Mouse (Mus musculus): ENCODE data around the gene Lrch1. TPM values are rescaled to one million over a fixed set of nuclear protein-coding genes. Genes with fewer than 3 reads are reported as not detected.

Lrch1 gene
- total RNA-seq, 2 experiments from 2014 or later = 4.4 to 6.1 TPM

DNA sequence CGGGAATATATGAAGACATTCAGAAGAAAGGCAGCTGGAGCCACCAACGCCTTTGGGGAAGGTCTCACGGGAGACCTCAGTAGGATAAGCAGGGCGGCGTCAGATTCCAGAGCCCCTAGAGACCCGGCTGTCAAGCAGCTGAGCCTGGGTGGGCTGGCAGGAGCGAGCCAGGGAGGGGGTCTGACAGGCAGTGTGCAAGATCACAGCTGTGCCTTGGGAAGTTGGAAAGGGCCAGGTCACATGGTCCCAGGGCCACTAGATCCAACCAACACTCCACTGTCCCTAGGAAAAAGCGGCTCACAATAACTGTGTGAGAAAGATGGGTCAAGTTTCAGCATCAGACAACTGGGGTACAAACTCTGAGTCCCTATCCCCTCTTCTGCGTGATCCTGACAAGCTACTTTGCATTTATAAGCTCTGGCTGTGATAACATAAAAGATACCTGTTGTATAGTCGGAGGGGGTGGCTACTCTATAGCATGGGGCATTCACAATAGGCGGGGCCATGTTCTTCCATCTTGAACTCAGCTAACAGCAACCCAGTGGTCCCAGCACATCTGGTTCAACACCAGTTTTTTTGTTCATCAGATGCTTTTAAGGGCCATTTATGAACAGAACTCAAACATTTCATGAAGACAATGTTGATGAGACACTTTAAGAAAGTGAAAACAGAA, 20.6 kb downstream of the Lrch1 start:
- ATAC-seq (replicated peaks; ENCODE audit: low FRiP score, poor library complexity, severe bottlenecking) = no peak

DNA sequence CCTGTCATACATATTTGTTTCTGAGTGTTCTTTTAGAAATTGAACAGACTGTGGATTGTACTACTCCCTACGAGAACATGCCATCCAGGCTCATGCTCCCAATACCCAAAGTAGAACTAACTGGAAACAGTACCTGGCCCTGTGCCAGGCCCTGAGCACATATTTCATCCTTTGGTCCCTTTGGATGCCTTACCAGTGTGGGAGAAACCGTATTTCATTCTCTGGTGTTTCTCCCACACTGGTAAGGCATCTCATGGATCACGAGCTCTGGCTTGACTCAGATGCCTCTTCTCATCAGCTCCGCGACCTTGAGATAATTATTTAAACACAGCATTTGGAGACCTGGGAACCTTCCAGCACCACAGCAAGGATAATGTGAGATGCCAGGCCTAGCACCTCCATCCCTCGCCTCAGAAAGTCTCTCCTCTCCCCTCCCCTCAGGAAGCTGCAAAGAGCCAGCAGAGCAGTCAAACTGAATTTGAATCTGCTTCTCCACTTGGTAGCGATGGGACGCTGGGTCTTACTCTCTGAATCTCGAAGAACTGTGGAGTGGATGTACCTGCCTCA, 21.6 kb downstream of the Lrch1 start:
- no peak for ATAC-seq (replicated peaks; ENCODE audit: low FRiP score, poor library complexity, severe bottlenecking)

DNA sequence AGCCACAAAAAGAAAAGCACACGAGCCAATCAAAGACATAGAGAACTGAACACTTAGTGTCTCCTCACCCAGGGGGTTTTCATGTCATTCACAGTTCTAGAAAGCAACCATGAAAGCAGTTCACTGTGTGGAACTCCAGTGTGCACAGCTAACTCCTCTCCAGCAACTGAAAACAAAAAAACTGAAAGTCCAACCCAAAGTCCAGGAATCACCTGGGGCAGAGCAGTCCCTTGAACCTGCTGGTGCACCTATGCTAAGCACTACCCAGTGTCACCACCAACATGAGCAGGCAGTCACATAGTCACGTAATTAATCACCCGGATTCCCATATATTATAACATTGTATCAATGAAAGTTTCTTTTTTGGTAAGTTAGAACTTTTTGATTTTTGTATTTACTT, 23.2 kb downstream of the Lrch1 start:
- no peak for ATAC-seq (replicated peaks; ENCODE audit: low FRiP score, poor library complexity, severe bottlenecking)

DNA sequence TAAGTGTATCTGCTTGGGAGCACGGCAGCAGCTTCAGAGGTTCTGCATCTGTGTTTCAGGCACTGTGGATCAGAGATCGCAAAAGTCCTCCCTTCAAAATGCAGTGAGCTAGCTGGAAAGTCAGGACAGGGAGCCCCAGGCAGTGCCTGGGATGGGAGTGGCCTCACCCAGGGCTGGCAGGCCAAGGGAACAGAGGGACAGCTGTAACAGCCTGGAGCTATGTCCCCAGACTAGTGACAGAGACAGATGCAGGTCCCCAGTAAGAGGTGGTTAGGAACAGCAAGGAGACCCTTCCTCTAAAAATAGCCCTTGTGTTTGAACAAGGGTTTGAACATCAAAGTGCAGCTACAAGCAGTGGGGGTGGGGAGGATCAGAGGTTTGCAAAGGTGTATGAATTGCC, 23.6 kb downstream of the Lrch1 start:
- no peak for ATAC-seq (replicated peaks; ENCODE audit: low FRiP score, poor library complexity, severe bottlenecking)

DNA sequence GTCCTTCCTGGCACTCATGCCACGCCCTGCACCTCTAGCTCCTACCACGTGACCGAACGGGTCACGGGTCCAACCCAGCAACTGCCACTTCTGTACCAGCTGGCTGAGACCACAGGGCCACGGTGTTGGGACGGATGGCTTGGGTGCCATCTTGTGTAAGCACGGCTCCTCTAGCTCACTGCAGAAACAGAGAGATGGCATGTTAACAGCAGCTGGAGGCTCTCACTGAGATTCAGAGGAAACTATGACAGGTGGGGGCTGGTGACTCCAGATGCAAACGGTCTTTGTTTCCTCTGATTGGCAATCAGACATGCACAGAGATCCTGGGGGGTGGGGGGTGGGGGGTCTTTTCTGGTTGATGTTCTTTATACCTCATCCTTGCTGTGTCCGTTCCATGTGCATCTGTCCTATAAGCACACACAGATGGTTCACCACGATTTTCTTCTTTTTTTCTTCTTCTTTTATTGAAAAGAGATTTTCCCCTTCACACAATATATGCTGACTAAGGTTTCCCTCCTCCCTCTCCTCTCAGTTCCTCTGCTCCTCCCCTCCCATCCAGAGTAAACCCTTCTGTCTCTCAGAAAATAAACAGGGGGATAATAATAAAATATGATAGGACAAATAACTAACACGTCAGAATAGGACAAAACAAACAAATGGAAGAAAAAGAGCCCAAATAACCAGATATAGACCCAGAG, 25.5 kb downstream of the Lrch1 start:
- ATAC-seq (replicated peaks; ENCODE audit: low FRiP score, poor library complexity, severe bottlenecking) = no peak

DNA sequence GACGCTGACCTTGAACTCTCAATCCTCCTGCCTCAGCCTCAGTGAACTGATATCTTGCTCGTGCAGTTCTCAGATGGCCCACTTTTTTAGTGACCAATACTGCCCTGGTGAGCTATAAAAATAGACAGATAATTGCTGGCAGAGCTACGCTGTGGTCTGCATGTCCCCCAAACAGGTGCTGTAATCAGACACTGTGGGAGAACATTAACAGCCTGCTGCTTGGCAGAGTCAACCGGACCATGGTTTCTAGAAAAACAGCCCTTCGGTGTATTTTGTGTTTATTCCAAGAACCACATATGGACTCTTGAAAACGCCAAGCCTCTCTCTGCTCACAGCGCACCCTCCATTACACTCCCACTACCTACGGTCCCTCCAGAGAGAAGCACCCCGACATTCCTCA, 26.2 kb downstream of the Lrch1 start:
- ATAC-seq (replicated peaks; ENCODE audit: low FRiP score, poor library complexity, severe bottlenecking) = no peak

DNA sequence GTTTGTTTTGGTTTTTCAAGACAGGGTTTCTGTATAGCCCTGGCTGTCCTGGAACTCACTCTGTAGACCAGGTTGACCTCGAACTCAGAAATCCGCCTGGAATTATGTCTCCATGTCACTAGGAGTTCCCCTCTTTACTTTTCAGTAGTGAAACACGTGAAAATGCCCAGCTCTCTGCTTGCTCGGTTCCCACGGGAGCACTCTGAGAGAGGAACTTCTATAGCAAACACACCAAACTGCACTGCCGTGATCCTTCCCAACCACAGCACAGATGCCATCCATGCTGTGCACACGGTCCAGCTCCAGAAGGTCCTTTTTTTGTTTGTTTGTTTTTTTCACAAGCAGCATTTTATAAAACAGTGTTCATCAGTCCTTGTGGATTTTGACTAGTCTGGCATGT, 28.5 kb downstream of the Lrch1 start:
- no peak for ATAC-seq (replicated peaks; ENCODE audit: low FRiP score, poor library complexity, severe bottlenecking)

DNA sequence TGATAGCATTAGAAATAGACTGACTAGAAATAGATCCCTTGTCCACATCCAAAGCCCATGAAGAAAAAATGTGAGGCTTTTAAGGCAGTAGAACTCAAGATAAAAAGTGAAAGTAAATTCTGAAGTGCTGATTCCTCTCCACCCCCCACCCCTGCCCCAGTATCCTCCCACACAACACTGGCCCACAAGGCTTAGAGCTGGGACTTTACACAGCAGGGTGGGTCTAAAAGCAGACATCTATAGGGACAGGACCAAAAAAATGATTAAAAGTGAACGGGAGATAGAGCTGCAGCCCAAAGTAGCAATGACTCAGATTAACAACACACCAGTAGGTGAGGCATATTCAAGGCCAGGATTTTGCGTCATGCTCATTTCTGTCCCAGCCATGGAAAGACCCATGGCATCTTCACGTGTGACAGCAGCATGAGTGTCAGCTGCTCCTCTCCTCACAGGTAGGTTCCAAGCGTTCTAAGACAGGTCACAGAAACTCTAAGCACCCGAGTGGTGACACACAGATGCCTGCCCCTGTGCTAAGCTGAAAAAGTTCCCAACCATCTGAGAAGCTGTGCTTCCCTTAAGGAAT, 29.1 kb downstream of the Lrch1 start:
- no peak for ATAC-seq (replicated peaks; ENCODE audit: low FRiP score, poor library complexity, severe bottlenecking)

DNA sequence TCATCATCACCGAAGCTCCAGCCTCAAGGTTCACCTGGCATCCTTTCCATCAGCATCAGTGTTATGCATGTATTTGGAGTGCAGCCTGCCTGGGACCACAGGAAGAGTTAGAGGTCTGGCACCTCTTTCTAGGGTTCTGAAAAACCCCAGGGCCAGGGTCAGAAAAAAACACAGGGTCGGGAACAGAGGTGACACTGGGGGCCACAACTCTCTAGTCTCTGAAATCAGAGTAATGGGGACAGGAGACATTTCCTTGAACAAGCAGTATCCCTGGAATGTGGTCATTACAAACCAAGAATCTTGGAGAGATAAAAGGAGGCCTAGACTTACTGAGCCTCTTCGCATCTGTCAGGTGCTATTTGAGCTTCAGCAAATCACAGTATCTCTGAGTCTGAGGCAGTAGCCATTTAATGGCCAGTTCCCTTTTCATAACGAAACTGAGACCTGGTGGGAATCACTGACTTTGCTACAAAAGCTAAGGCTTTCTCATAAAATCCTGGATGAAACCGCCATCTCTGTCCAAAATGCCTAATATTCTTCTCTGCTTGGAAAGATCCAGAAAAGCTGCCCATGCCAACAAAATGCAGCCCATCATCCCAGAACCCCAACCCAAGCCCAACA, 30.1 kb downstream of the Lrch1 start:
- ATAC-seq (replicated peaks; ENCODE audit: low FRiP score, poor library complexity, severe bottlenecking) = no peak

DNA sequence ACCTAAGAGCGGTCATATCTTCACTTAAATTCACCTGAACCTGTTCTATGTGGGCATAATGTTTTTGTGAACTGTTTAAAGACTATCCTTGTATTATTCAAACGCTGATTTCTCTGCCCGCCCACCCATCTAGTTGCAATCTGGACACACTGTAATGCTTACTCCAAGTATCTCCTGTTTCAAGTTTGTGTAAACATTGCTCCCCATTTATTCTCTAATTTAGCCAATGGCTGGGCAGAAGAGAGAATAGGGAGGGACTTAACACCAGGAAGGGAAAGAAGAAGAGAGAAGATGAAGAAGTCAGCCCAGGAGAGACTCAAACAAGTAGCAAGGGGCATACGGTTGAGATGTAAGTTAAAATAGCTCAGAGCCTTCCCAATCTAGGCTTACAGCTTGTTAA, 31.0 kb downstream of the Lrch1 start:
- ATAC-seq (replicated peaks; ENCODE audit: low FRiP score, poor library complexity, severe bottlenecking) = no peak

DNA sequence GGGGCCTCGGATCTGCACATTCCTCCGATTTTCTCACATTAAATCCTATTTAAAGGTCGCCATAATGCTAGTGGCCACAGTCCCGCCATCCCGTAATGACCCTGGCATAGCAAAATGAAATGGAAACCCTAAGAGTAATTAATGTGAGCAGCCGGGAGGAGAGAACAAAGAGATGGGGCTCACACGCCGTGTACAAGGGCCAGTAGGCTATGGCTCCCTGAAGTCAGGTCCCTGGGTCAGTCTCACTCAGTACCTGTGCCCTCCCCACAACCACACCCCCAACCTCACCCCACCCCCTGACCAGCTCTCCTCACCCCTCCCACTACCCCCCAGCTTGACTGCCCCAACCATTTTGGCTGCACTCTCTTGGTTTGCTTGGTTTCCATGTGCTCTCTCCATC, 31.6 kb downstream of the Lrch1 start:
- no peak for ATAC-seq (replicated peaks; ENCODE audit: low FRiP score, poor library complexity, severe bottlenecking)

DNA sequence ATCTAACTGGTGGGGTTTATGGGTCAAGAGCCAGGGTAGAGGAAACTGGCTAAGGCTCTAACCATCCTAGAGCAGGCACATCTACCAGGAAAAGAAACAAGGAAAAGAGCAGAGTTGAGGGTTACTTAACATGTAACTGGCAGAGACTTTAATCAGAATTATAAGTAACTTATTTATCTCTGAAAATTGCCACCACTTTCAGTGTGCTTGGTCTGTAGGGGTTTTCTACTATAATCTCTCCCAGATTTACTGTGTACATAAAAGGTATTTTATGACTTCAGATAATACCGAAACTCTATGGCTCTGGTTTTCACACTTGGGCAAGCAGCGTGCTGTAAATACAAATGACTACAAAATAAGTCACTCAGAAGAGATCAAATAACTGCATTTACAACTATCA, 32.0 kb downstream of the Lrch1 start:
- no peak for ATAC-seq (replicated peaks; ENCODE audit: low FRiP score, poor library complexity, severe bottlenecking)

DNA sequence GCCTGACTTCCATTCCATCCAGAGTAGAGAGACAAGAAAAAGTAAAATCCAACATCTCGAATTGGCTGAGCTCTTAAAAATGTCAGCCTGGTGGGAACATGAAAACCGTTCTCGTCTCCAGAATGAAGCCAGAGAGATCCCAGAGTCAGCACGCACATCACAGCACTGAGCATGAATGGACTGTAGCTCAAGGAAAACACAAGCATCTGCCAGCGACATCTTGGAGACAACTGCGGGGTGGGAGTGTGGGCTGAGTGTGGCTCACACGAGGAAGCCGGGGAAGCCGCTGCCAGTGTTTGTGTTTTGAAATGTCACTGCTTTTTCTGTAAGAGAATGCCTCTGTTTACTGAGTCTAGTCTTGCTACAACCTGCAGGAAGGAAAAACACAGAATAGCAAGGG, 32.7 kb downstream of the Lrch1 start:
- ATAC-seq (replicated peaks; ENCODE audit: low FRiP score, poor library complexity, severe bottlenecking) = no peak

DNA sequence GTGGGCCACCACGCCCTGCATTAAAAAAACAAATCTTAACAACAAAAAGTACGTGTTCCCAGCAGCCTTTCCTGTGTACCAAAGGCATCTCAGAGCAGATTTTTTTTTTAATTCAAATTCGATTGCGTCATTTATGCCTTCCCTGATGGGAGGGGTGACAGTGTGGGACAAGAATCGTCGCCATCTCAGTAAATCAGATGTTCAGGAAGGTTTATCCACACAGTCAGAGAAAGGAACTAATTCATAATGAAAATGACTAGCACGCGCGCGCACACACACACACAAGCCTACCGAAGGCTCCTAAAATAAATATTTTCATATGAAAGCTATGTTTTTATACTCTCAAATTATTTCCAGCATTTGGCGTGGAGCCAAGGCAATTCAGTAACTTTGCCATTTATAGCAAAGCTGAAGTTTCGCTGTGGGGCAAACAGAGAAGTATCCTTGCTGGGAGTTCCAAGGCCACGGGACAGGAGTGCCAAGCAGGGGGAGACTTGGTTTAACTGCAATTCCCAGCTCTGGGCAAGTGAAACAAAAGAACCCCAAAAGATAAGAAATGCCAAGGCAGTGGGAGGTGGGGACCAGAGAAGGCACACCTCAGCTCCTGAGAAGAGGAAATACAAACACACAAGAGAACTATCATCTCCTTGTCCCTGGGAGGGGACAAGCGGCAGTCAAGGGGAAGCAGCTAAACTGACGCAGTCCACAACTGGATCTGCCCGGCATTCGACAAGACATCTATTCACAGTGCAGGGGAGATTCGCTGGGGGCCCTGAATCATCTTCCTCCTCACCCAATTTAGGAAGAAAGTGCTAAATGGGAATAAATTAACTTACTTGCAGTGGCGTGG, 34.1 kb downstream of the Lrch1 start:
- no peak for ATAC-seq (replicated peaks; ENCODE audit: low FRiP score, poor library complexity, severe bottlenecking)

DNA sequence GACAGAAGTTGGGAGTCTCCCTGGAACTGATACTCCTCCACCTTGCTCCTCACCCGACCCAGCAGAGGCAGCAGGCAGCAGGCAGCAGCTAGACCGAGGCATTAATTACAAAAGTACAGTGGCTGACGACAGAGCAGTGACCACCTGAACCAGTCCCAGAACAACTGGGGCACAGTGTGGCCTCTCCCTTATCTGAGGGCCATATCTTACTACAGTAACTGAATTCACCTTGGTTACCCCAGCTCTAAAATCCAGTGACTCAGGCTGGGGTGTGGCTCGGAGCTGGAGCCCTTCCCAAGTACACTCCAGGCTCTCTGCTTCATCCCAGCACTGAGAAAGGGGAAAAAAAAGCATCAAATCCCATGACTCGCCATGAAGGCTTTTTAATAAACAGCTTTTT, 37.3 kb downstream of the Lrch1 start:
- ATAC-seq (replicated peaks; ENCODE audit: low FRiP score, poor library complexity, severe bottlenecking) = no peak

DNA sequence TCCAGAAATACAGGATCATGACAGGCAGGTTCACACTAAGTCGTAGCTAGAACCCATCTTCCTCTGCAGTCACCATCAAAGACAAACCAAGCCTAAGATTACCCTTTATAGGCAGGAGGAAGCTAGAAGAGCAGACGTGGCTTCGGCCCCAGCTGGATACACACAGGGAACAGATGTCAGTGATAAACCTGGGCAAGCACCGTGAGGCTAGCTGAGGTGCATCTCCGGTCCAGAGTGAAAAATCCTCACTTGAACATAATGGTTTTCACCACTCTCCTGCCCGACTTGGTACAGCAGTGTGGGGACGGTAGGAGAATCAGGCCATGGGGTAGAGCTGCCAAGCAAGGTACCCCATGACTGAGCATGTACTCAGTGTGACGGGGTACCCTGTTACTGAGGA, 38.7 kb downstream of the Lrch1 start:
- no peak for ATAC-seq (replicated peaks; ENCODE audit: low FRiP score, poor library complexity, severe bottlenecking)

DNA sequence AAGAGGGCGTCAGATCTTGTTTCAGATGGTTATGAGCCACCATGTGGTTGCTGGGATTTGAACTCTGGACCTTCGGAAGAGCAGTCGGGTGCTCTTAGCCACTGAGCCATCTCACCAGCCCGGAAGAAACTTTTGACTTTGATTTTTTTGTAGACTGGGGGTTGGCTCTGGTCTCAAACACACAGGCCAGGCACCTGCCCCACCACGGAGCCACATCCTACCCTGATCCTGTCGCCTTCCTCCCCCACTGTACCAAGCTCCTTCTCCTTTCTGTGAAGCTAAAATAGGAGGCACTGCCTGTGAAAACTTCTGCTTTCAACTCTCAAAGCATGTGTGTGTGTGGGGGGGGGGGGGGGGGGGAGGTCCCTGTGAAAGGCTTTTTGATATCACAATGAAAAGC, 39.4 kb downstream of the Lrch1 start:
- no peak for ATAC-seq (replicated peaks; ENCODE audit: low FRiP score, poor library complexity, severe bottlenecking)

DNA sequence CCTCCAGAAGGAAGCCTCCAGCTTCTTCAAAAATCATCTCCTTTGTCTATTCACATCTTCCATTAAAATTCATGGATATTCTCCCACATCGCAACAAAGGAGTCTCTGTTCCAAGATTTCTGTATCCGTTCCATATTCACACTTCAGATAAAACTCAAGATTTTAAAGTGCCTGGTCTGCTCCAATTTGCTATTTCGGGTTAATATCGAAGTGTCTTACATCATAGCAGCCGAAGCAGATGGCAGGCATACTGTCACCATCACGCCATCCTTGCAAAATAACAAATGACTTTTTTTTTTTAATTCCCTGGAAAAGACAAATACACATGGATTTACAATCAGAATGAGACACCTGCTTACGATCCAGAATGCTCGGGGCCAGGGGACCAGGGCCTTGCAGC, 40.0 kb downstream of the Lrch1 start:
- ATAC-seq (replicated peaks; ENCODE audit: low FRiP score, poor library complexity, severe bottlenecking) = no peak

DNA sequence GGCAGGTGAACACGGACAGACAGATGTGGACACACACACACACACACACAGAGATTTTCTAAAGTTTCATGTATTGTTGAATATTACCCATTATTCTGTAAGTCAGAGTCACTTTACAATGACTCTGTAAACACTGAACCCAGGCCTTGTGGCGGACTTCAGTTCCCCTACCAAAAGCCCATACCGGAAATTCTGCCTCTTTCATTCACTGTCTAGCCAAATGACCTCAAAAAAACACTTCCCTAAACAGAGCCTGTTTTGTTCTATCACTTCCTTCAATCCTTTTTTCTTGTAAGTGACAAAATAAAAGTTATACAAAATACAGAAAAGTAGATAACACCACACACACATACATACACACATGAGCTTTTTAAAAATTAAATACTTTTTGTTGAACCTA, 41.7 kb downstream of the Lrch1 start:
- ATAC-seq (replicated peaks; ENCODE audit: low FRiP score, poor library complexity, severe bottlenecking) = no peak

DNA sequence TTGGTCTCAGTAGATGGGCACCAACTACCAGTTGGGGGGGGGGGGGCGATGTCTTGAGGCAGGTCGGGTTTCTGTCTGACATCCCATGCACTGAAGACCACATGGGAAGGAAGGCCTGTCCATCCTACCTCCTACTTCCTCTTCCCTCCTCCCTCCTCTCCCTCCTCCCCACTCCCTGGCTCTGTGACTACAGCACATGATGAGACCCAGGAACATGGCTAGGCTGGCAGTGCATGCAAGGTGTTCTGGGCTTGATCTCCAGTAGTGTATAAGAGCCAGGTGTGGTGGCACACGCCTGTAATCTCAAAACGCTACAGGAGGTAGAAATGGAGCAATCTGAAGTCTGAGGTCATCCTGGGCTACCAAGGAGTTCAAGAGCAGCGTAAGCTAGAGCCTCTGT, 43.2 kb downstream of the Lrch1 start:
- no peak for ATAC-seq (replicated peaks; ENCODE audit: low FRiP score, poor library complexity, severe bottlenecking)
